Mouse (Mus musculus) lung, postnatal 0 days (tissue): ENCODE results near the gene Parp6. TPM values are rescaled to one million over a fixed set of nuclear protein-coding genes. Genes with fewer than 3 reads are reported as not detected.

ENCODE experiments used
- ATAC-seq: fragments of 200-750 bp; cut with Nextera tagmentation; 2 replicates; pipeline ENCODE4 v1.8.0; 2017; ENCODE audit warnings: moderate library complexity
- DNase-seq: peaks from one replicate; pipeline ENCODE4 v3.0.0-alpha.2; 2016; ENCODE audit warnings: low spot score
- H3K27ac ChIP-seq: fragments of 300-500 bp; sonication (generic); 2 replicates; pipeline ENCODE4 v1.5.1; 2014; ENCODE audit warnings: antibody characterized with exemption, mild to moderate bottlenecking, low read length, mixed read lengths
- H3K27me3 ChIP-seq: fragments of 300-500 bp; sonication (generic); replicated peaks from 2 replicates; pipeline ENCODE4 v1.6.1; 2014; ENCODE audit warnings: low read length, mixed read lengths; ENCODE audit not compliant: insufficient read depth
- H3K36me3 ChIP-seq: fragments of 300-500 bp; sonication (generic); 2 replicates; pipeline ENCODE4 v1.6.1; 2014; ENCODE audit warnings: low read length, mixed read lengths; ENCODE audit not compliant: insufficient read depth
- H3K4me1 ChIP-seq: fragments of 300-500 bp; sonication (generic); 2 replicates; pipeline ENCODE4 v1.6.1; 2014; ENCODE audit warnings: antibody characterized with exemption, low read depth, low read length, mixed read lengths; ENCODE audit not compliant: insufficient read depth
- H3K4me2 ChIP-seq: fragments of 300-500 bp; sonication (generic); replicated peaks from 2 replicates; pipeline ENCODE4 v1.6.1; 2014; ENCODE audit warnings: low read depth, mild to moderate bottlenecking, low read length, moderate library complexity, mixed read lengths
- H3K4me3 ChIP-seq: fragments of 300-500 bp; sonication (generic); 2 replicates; pipeline ENCODE4 v1.5.1; 2014; ENCODE audit warnings: low read depth, low read length
- H3K9ac ChIP-seq: fragments of 300-500 bp; sonication (generic); replicated peaks from 2 replicates; pipeline ENCODE4 v1.6.1; 2014; ENCODE audit warnings: low read depth, mild to moderate bottlenecking
- H3K9me3 ChIP-seq: fragments of 300-500 bp; sonication (generic); 2 replicates; pipeline ENCODE4 v1.6.1; 2016; ENCODE audit warnings: low read length, mixed read lengths
- CTCF ChIP-seq: IDR thresholded peaks from 2 replicates; pipeline ENCODE4 v1.5.1; 2016; ENCODE audit warnings: antibody characterized with exemption, mild to moderate bottlenecking
- EP300 ChIP-seq: IDR thresholded peaks from 2 replicates; pipeline ENCODE4 v1.6.1; 2016; ENCODE audit warnings: antibody characterized with exemption, mild to moderate bottlenecking, control low read depth
- WGBS: fragments of 180-500 bp; shearing (Covaris S2); extraction: QIAGEN DNeasy Blood & Tissue Kit; methylation state at CpG from one replicate; pipeline ENCODE4 v1.1.7; 2014; 5-methylcytosine and 5-hydroxymethylcytosine counted together
- polyA plus RNA-seq: library from polyadenylated mRNA; unstranded; fragments of >200 nt; fragmentation: Nextera tagmentation; extraction: Ambion mirVana; gene quantifications from 2 replicates; pipeline ENCODE4 v1.2.1, GENCODE M21; 2015

The Parp6 gene
- polyA plus RNA-seq, 1 experiment from 2014 or later = 18.3 TPM

GRCm38 (mm10) chr9:59659036-59660026 lies 42.2 kb downstream of the Parp6 start:
- peak overlapping the region; percentile 33; the same call in 1 of the 2 replicates for H3K27ac ChIP-seq
- no peaks in the 10 kb centered on the region for H3K9me3 ChIP-seq
- peak; percentile 34 for ATAC-seq
- peak overlapping the region; percentile 37 for H3K4me2 ChIP-seq
- WGBS = 18% methylated on average over 14 of the region's 14 CpGs
- H3K4me1 ChIP-seq = peaks cover 20% of the 10 kb centered on the region
- DNase-seq = peak; percentile 88
- H3K9ac ChIP-seq = no peak overlapping the region
- H3K4me3 ChIP-seq = no peak overlapping the region
- no peaks in the 10 kb centered on the region for H3K36me3 ChIP-seq
- TF ChIP-seq CTCF (peak; percentile 91), EP300 (peak; percentile 43; the same call in 1 of the 2 replicates)
- H3K27me3 ChIP-seq = no peaks in the 10 kb centered on the region

- peaks cover 5% of the 10 kb centered on the region; the same call in 1 of the 2 replicates for H3K36me3 ChIP-seq
- no peaks in the 10 kb centered on the region for H3K9me3 ChIP-seq
- H3K9ac ChIP-seq = no peak overlapping the region
- no peak overlapping the region for H3K4me3 ChIP-seq
- peaks cover 20% of the 10 kb centered on the region for H3K4me1 ChIP-seq
- peak overlapping the region; percentile 43 for H3K27ac ChIP-seq
- peak overlapping the region; percentile 37 for H3K4me2 ChIP-seq
- ATAC-seq (no peak), DNase-seq (no peak)
- no peaks in the 10 kb centered on the region for H3K27me3 ChIP-seq
- TF ChIP-seq EP300 (no peak), CTCF (no peak)
- WGBS = 35% methylated on average over 10 of the region's 10 CpGs
Observed at GRCm38 (mm10) chr9:59660421-59660820, 43.3 kb downstream of the Parp6 start.

GRCm38 (mm10) chr9:59661298-59661975 lies 44.4 kb downstream of the Parp6 start:
- H3K9ac ChIP-seq = no peak overlapping the region
- DNase-seq (no peak), ATAC-seq (no peak)
- no peaks in the 10 kb centered on the region for H3K27me3 ChIP-seq
- TF ChIP-seq CTCF = no peak
- TF ChIP-seq EP300 = no peak
- H3K36me3 ChIP-seq = peaks cover 6% of the 10 kb centered on the region
- no peak overlapping the region for H3K4me3 ChIP-seq
- no peak overlapping the region for H3K27ac ChIP-seq
- H3K4me1 ChIP-seq = peaks cover 20% of the 10 kb centered on the region
- no peak overlapping the region for H3K4me2 ChIP-seq
- no peaks in the 10 kb centered on the region for H3K9me3 ChIP-seq
- 56% methylated on average over 6 of the region's 6 CpGs for WGBS

GRCm38 (mm10) chr9:59663226-59663625 lies 46.1 kb downstream of the Parp6 start:
- Histone ChIP-seq H3K4me1 (peaks cover 15% of the 10 kb centered on the region), H3K4me3 (no peak overlapping the region), H3K36me3 (peaks cover 11% of the 10 kb centered on the region), H3K4me2 (no peak overlapping the region), H3K27ac (no peak overlapping the region), H3K9ac (no peak overlapping the region), H3K27me3 (no peaks in the 10 kb centered on the region), H3K9me3 (no peaks in the 10 kb centered on the region)
- ATAC-seq = no peak
- TF ChIP-seq EP300 (no peak), CTCF (no peak)
- 78% methylated on average over 7 of the region's 7 CpGs for WGBS
- no peak for DNase-seq

- no peak overlapping the region for H3K9ac ChIP-seq
- DNase-seq = no peak
- no peak overlapping the region for H3K27ac ChIP-seq
- H3K4me2 ChIP-seq = no peak overlapping the region
- no peaks in the 10 kb centered on the region for H3K9me3 ChIP-seq
- H3K27me3 ChIP-seq = no peaks in the 10 kb centered on the region
- H3K36me3 ChIP-seq = peaks cover 14% of the 10 kb centered on the region
- TF ChIP-seq EP300 = no peak
- no peak for TF ChIP-seq CTCF
- no peak for ATAC-seq
- 61% methylated on average over 3 of the region's 3 CpGs for WGBS
- peaks cover 15% of the 10 kb centered on the region for H3K4me1 ChIP-seq
- no peak overlapping the region for H3K4me3 ChIP-seq
Observed at GRCm38 (mm10) chr9:59663957-59664356, 46.9 kb downstream of the Parp6 start.

GRCm38 (mm10) chr9:59664664-59665256 lies 47.7 kb downstream of the Parp6 start:
- no peak overlapping the region for H3K9ac ChIP-seq
- H3K27ac ChIP-seq = no peak overlapping the region
- H3K36me3 ChIP-seq = peaks cover 16% of the 10 kb centered on the region
- TF ChIP-seq EP300 = no peak
- TF ChIP-seq CTCF = no peak
- 58% methylated on average over 4 of the region's 4 CpGs for WGBS
- no peaks in the 10 kb centered on the region for H3K27me3 ChIP-seq
- peaks cover 15% of the 10 kb centered on the region for H3K4me1 ChIP-seq
- DNase-seq (peak; percentile 67), ATAC-seq (peak; percentile 78)
- no peak overlapping the region for H3K4me2 ChIP-seq
- no peaks in the 10 kb centered on the region for H3K9me3 ChIP-seq
- no peak overlapping the region for H3K4me3 ChIP-seq
